In genomic region chr17:93200386-93201264, GRCm38 (mm10) we compare ENCODE assay signal across 10 mouse cellular contexts. TPM values are rescaled to one million over a fixed set of nuclear protein-coding genes. Genes with fewer than 3 reads are reported as not detected.
DNase-seq lines count a peak whose midpoint lies in the region; ATAC-seq and TF ChIP-seq lines count a peak whose summit lies in the region.
"Had no signal": no experiment of that assay in that cellular context is flagged by ENCODE, and none has a peak within 500 bp of the region (broad histone marks: within the 10 kb centered on the region; RNA-seq: fewer than 3 reads in every experiment).

No protein-coding gene starts in this region.

- no peak for ATAC-seq in lung, embryonic 14.5 days (ENCODE audit: insufficient read depth)
- ATAC-seq in embryonic facial prominence, embryonic 15.5 days (ENCODE audit: insufficient number of reproducible peaks, low FRiP score, low TSS enrichment, low read depth) = no peak
- no peak for ATAC-seq in intestine, embryonic 15.5 days
- peak; percentile 32; the same call in 1 of the 2 replicates for ATAC-seq in neural tube, embryonic 15.5 days (ENCODE audit: low FRiP score)

- no peak overlapping the region for H3K27ac ChIP-seq in lung, embryonic 14.5 days (ENCODE audit: low read depth)
- no peak overlapping the region for H3K27ac ChIP-seq in embryonic facial prominence, embryonic 15.5 days (replicated peaks)
- H3K27ac ChIP-seq in intestine, embryonic 15.5 days = no peak overlapping the region
- peak overlapping the region; percentile 69 for H3K27ac ChIP-seq in neural tube, embryonic 15.5 days (replicated peaks)
- H3K27ac ChIP-seq: liver, embryonic 15.5 days had no signal

- H3K4me2 ChIP-seq in lung, embryonic 14.5 days = peak overlapping the region; percentile 15; the same call in 1 of the 2 replicates
- peak overlapping the region; percentile 57 for H3K4me2 ChIP-seq in embryonic facial prominence, embryonic 15.5 days (replicated peaks)
- H3K4me2 ChIP-seq in intestine, embryonic 15.5 days (replicated peaks) = peak overlapping the region; percentile 31
- H3K4me2 ChIP-seq in neural tube, embryonic 15.5 days = peak overlapping the region; percentile 68
- H3K4me2 ChIP-seq: liver, embryonic 15.5 days had no signal

- H3K27me3 ChIP-seq in lung, embryonic 14.5 days (ENCODE audit: insufficient read depth, low read length) = peaks cover 71% of the 10 kb centered on the region
- H3K27me3 ChIP-seq in embryonic facial prominence, embryonic 15.5 days = peaks cover 72% of the 10 kb centered on the region
- H3K27me3 ChIP-seq in intestine, embryonic 15.5 days (replicated peaks) = peaks cover 71% of the 10 kb centered on the region
- peaks cover 30% of the 10 kb centered on the region for H3K27me3 ChIP-seq in neural tube, embryonic 15.5 days (replicated peaks)

- H3K36me3 ChIP-seq in lung, embryonic 14.5 days (ENCODE audit: insufficient read depth) = no peaks in the 10 kb centered on the region
- H3K36me3 ChIP-seq in embryonic facial prominence, embryonic 15.5 days = no peaks in the 10 kb centered on the region
- H3K36me3 ChIP-seq in intestine, embryonic 15.5 days = no peaks in the 10 kb centered on the region
- no peaks in the 10 kb centered on the region for H3K36me3 ChIP-seq in neural tube, embryonic 15.5 days
- H3K36me3 ChIP-seq: liver, embryonic 15.5 days had no signal

- no peak overlapping the region for H3K4me3 ChIP-seq in lung, embryonic 14.5 days (ENCODE audit: low read depth, low read length)
- H3K4me3 ChIP-seq in embryonic facial prominence, embryonic 15.5 days (replicated peaks) = peak overlapping the region; percentile 24
- H3K4me3 ChIP-seq in intestine, embryonic 15.5 days (replicated peaks) = no peak overlapping the region
- H3K4me3 ChIP-seq in neural tube, embryonic 15.5 days (replicated peaks) = peak overlapping the region; percentile 41
- no peak overlapping the region for H3K4me3 ChIP-seq in lung, adult 2 months (replicated peaks; ENCODE audit: extremely low read depth, low read depth, low read length)
- H3K4me3 ChIP-seq: liver, embryonic 15.5 days had no signal

- WGBS in lung, embryonic 14.5 days = 1% methylated on average over 29 of the region's 29 CpGs
- WGBS in embryonic facial prominence, embryonic 15.5 days = 2% methylated on average over 29 of the region's 29 CpGs
- under 1% methylated on average over 29 of the region's 29 CpGs for WGBS in intestine, embryonic 15.5 days
- under 1% methylated on average over 29 of the region's 29 CpGs for WGBS in neural tube, embryonic 15.5 days
- 2% methylated on average over 29 of the region's 29 CpGs for WGBS in lung, adult 2 months

- no peaks in the 10 kb centered on the region for H3K4me1 ChIP-seq in lung, embryonic 14.5 days (ENCODE audit: insufficient read depth)
- H3K4me1 ChIP-seq in embryonic facial prominence, embryonic 15.5 days = peaks cover 27% of the 10 kb centered on the region
- peaks cover 19% of the 10 kb centered on the region for H3K4me1 ChIP-seq in intestine, embryonic 15.5 days (replicated peaks)
- H3K4me1 ChIP-seq in neural tube, embryonic 15.5 days = peaks cover 30% of the 10 kb centered on the region
- H3K4me1 ChIP-seq in lung, adult 2 months (ENCODE audit: control insufficient read depth, insufficient read depth, low read length) = 0 out of 2 replicates have a peak, but pooled peaks cover 2% of the 10 kb centered on the region
- H3K4me1 ChIP-seq: liver, embryonic 15.5 days had no signal

- DNase-seq in lung, embryonic 14.5 days = no peak
- no peak for DNase-seq in lung, postnatal 14 days
- no peak for DNase-seq in spleen, postnatal 36 days (ENCODE audit: low spot score in 2 of 2)
- no peak for DNase-seq in thymus, postnatal 10 days (ENCODE audit: low spot score in 2 of 2)
- no peak for DNase-seq in lung, adult 2 months

- TF ChIP-seq POLR2A in lung, adult 2 months (IDR thresholded peaks at IDR 0.05; ENCODE audit: borderline replicate concordance, extremely low read depth, low read depth, low read length) = no peak

- H3K9ac ChIP-seq in lung, embryonic 14.5 days = no peak overlapping the region
- no peak overlapping the region for H3K9ac ChIP-seq in embryonic facial prominence, embryonic 15.5 days
- no peak overlapping the region for H3K9ac ChIP-seq in intestine, embryonic 15.5 days
- H3K9ac ChIP-seq in neural tube, embryonic 15.5 days (replicated peaks) = peak overlapping the region; percentile 47
- H3K9ac ChIP-seq: liver, embryonic 15.5 days had no signal

- H3K9me3 ChIP-seq in lung, embryonic 14.5 days (ENCODE audit: low read depth, low read length) = no peaks in the 10 kb centered on the region; the same call in 1 of the 2 replicates
- no peaks in the 10 kb centered on the region for H3K9me3 ChIP-seq in embryonic facial prominence, embryonic 15.5 days (replicated peaks)
- no peaks in the 10 kb centered on the region for H3K9me3 ChIP-seq in intestine, embryonic 15.5 days
- no peaks in the 10 kb centered on the region for H3K9me3 ChIP-seq in neural tube, embryonic 15.5 days (replicated peaks)
- H3K9me3 ChIP-seq: liver, embryonic 15.5 days had no signal

- no peak for TF ChIP-seq CTCF in lung, embryonic 14.5 days (IDR thresholded peaks at IDR 0.05; ENCODE audit: low read depth)
- TF ChIP-seq CTCF in lung, adult 2 months (IDR thresholded peaks at IDR 0.05; ENCODE audit: insufficient read depth, low read length) = no peak

RNA-seq across cellular contexts. Expression of gene Adcyap1, which starts 1.8 kb away (rescaled TPM):
- polyA plus RNA-seq in lung, embryonic 14.5 days (2014; fragmentation: Nextera tagmentation; extraction: Ambion mirVana) = not detected in 2 replicates
- 1.00 and 1.0 TPM in 2 replicates for polyA plus RNA-seq in embryonic facial prominence, embryonic 15.5 days (2015; fragmentation: Nextera tagmentation; extraction: Ambion mirVana)
- polyA plus RNA-seq in intestine, embryonic 15.5 days (2015; fragmentation: Nextera tagmentation; extraction: Ambion mirVana) = 1.1 and 1.2 TPM in 2 replicates
- polyA plus RNA-seq in neural tube, embryonic 15.5 days (2015; fragmentation: Nextera tagmentation; extraction: Ambion mirVana) = 30.0 TPM in 2 replicates
- not detected in 2 replicates for polyA plus RNA-seq in lung, adult 2 months (2012; rRNA removed)
- polyA plus RNA-seq: testis, adult 2 months had no signal

Comparison
In these comparisons a context has a peak if more than half of its experiments do, and no peak if none do; other contexts are left out.
1. H3K4me2 ChIP-seq: peak in every context shown above with its lines; median percentile 68 in neural tube, embryonic 15.5 days; 57 in embryonic facial prominence, embryonic 15.5 days; 31 in intestine, embryonic 15.5 days; 15 in lung, embryonic 14.5 days.
2. H3K4me3 ChIP-seq: peak in embryonic facial prominence, embryonic 15.5 days (single experiment) and neural tube, embryonic 15.5 days (single experiment); none in lung, embryonic 14.5 days (single experiment), intestine, embryonic 15.5 days (single experiment) and lung, adult 2 months (single experiment).
3. RNA of gene Adcyap1, which starts 1.8 kb away (polyA plus RNA-seq): 30.0 TPM in neural tube, embryonic 15.5 days; 1.1 to 1.2 TPM in intestine, embryonic 15.5 days, 1.00 to 1.0 TPM in embryonic facial prominence, embryonic 15.5 days, not detected in lung, embryonic 14.5 days and not detected in lung, adult 2 months; every median in the first group is over 10 times any median in the second.